Mouse (Mus musculus): ENCODE data around the gene Noc2l. TPM values are rescaled to one million over a fixed set of nuclear protein-coding genes. Genes with fewer than 3 reads are reported as not detected.

The Noc2l gene
- polyA plus RNA-seq, 1 experiment from 2014 or later: 90.3 TPM

- Histone ChIP-seq H3K9ac (no peak within 1 kb of the TSS), H3K36me3 (no peaks in the 10 kb centered on the region), H3K27me3 (peaks cover 14% of the 10 kb centered on the region), H3K4me3 (replicated peaks) (no peak within 1 kb of the TSS), H3K4me1 (peaks cover 41% of the 10 kb centered on the region), H3K27ac (no peak within 1 kb of the TSS), H3K9me3 (replicated peaks) (no peaks in the 10 kb centered on the region), H3K4me2 (no peak within 1 kb of the TSS)
- ATAC-seq (replicated peaks; ENCODE audit: low FRiP score): no peak
- 54% methylated on average over 10 of the region's 10 CpGs for WGBS
Measured at GRCm38 (mm10) chr4:156200623-156201475, 35.0 kb upstream of the Noc2l start, which contains the start of gene Isg15. Gene Isg15 (minus strand): TSS chr4:156200818.

DNA sequence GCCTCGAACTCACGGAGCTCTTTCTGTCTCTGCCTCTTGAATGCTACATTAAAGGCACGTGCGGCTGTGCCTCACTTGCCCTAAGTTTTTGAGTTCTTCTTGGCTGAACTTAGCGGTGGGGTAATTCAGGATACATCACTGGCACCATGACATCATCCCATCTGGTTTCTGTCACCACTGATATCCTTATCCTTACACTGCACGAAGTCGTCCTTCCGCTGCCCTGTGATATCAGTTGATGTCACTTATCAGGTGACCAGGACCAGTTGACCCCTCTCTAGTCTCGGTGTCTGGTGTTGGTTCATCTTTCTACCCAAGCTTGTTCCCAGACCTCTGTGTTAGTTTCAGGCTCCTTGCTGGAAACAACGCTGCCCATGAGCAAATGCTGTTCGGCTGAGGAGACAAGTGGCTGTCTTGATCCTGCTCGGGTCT, 33.3 kb upstream of the Noc2l start:
- peak overlapping the region; percentile 92 for H3K4me2 ChIP-seq
- peak overlapping the region; percentile 38; the same call in 1 of the 2 replicates for H3K27ac ChIP-seq
- no peak for ATAC-seq (replicated peaks; ENCODE audit: low FRiP score)
- H3K4me1 ChIP-seq: peaks cover 33% of the 10 kb centered on the region
- peaks cover 15% of the 10 kb centered on the region for H3K27me3 ChIP-seq
- no peaks in the 10 kb centered on the region for H3K9me3 ChIP-seq (replicated peaks)
- 0 out of 2 replicates have a peak, but pooled peaks cover under 1% of the 10 kb centered on the region for H3K36me3 ChIP-seq
- 37% methylated on average over 12 of the region's 12 CpGs for WGBS
- no peak overlapping the region for H3K9ac ChIP-seq
- peak overlapping the region; percentile 56 for H3K4me3 ChIP-seq (replicated peaks)

DNA sequence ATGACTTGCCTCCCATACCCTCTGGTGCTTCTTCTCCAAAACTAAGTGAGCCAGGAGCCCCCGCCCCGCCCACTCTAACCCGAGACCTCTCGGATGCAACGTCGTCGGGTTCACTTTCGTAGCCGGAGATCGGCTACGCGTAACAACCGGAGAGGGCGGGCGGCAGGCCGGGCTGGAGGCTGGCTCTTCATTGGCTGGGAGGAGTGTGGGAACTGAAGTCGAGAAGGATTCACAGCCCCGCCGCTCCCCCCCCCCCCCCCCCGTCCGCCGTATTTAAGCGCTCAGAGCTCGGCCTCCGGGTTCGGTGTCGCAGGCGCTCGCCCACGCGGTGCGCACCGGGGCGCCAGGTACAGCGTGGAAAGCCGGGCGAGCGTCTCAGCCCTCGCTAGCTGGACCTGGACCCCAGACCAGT, 32.8 kb upstream of the Noc2l start, which contains the start of gene AW011738:
Gene AW011738 (plus strand): TSS at position 304 of the 412 bp plus-strand sequence.
- H3K27ac ChIP-seq: peak within 1 kb of the TSS; percentile 70
- peaks cover 33% of the 10 kb centered on the region for H3K4me1 ChIP-seq
- ATAC-seq (replicated peaks; ENCODE audit: low FRiP score): peak; percentile 84
- peaks cover 15% of the 10 kb centered on the region for H3K27me3 ChIP-seq
- H3K36me3 ChIP-seq: 0 out of 2 replicates have a peak, but pooled peaks cover 3% of the 10 kb centered on the region
- H3K4me2 ChIP-seq: peak within 1 kb of the TSS; percentile 92
- peak within 1 kb of the TSS; percentile 56 for H3K4me3 ChIP-seq (replicated peaks)
- peak within 1 kb of the TSS; percentile 57 for H3K9ac ChIP-seq
- WGBS: 0% methylated on average over 33 of the region's 39 CpGs
- H3K9me3 ChIP-seq (replicated peaks): no peaks in the 10 kb centered on the region

DNA sequence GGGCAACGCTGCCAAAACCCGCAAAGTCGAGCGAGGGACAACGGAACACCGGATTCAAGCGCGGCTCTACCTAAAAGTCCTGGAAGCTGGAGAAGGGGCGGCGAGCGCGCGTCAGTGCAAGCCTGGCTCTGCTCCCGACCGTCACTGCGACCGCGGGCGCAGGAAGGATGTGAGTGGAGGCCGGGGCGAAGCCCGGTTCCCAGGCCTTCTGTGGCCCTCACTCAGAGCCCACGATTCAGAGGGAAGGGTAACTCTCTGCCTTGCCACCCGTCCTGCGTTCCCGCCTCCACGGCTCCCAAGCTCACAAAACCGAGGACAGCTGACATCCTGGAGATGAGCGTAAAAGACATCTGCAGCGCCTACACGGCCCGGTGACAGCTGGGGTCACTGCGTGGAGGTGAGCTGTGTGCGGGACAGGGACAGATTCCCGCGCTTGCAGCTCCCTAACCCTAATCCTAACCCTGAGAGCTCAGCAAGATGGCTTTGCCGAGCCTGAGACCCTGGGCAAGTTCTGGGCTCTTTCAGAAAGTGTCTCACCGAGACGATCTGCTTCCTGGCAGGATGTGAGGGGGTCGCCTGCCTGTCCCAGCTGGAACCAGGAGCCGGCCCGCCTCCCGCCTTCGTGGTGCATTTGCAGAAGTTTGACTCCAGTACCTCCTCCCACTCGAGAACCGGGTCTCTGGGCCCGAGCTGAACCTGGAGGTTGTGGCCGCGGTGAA, 32.2 kb upstream of the Noc2l start:
- H3K4me3 ChIP-seq (replicated peaks): peak overlapping the region; percentile 56
- H3K4me2 ChIP-seq: peak overlapping the region; percentile 92
- H3K27ac ChIP-seq: peak overlapping the region; percentile 70
- peak; percentile 46 for ATAC-seq (replicated peaks; ENCODE audit: low FRiP score)
- H3K9ac ChIP-seq: peak overlapping the region; percentile 57
- peaks cover 15% of the 10 kb centered on the region for H3K27me3 ChIP-seq
- H3K36me3 ChIP-seq: 0 out of 2 replicates have a peak, but pooled peaks cover 3% of the 10 kb centered on the region
- no peaks in the 10 kb centered on the region for H3K9me3 ChIP-seq (replicated peaks)
- peaks cover 31% of the 10 kb centered on the region for H3K4me1 ChIP-seq
- WGBS: 1% methylated on average over 49 of the region's 49 CpGs

DNA sequence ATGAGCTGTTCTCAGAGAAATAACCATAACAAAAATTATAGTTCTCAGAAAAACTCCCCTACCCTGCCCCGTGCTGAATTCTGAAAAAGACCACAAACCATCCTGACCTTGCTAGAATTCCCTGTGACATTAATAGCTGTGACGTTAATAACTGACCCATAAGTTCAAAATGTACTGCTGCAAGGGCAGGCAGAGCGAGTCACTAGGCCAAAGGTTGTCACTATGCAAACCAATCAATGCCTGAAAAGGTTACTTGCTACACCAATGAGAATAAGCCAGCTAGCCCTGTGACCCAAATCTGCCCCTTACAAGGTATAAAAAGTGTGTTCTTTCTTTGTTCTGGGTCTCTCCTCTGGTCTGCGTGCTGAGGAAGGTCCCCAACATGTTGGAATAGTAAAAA, 26.9 kb upstream of the Noc2l start:
- WGBS: 80% methylated on average over 4 of the region's 4 CpGs

GRCm38 (mm10) chr4:156209963-156210635, 25.7 kb upstream of the Noc2l start:
- WGBS: 69% methylated on average over 13 of the region's 13 CpGs
- Histone ChIP-seq H3K27me3 (peaks cover 3% of the 10 kb centered on the region; the same call in 1 of the 2 replicates), H3K9me3 (replicated peaks) (no peaks in the 10 kb centered on the region)

More for the DNA sequence above, 26.9 kb upstream of the Noc2l start:
- H3K4me3 ChIP-seq (replicated peaks): no peak overlapping the region
- H3K4me1 ChIP-seq: peaks cover 11% of the 10 kb centered on the region; the same call in 1 of the 2 replicates
- H3K36me3 ChIP-seq: 0 out of 2 replicates have a peak, but pooled peaks cover 3% of the 10 kb centered on the region
- H3K27ac ChIP-seq: no peak overlapping the region
- no peak overlapping the region for H3K4me2 ChIP-seq
- H3K9me3 ChIP-seq (replicated peaks): no peaks in the 10 kb centered on the region
- ATAC-seq (replicated peaks; ENCODE audit: low FRiP score): no peak
- H3K9ac ChIP-seq: no peak overlapping the region
- peaks cover 12% of the 10 kb centered on the region for H3K27me3 ChIP-seq

GRCm38 (mm10) chr4:156213134-156213533, 22.7 kb upstream of the Noc2l start:
- H3K4me1 ChIP-seq: no peaks in the 10 kb centered on the region
- no peak for ATAC-seq (replicated peaks; ENCODE audit: low FRiP score)
- no peaks in the 10 kb centered on the region for H3K27me3 ChIP-seq
- no peak overlapping the region for H3K4me3 ChIP-seq (replicated peaks)
- no peak overlapping the region for H3K27ac ChIP-seq
- H3K4me2 ChIP-seq: no peak overlapping the region
- H3K36me3 ChIP-seq: no peaks in the 10 kb centered on the region
- WGBS: 91% methylated on average over 13 of the region's 13 CpGs
- H3K9me3 ChIP-seq (replicated peaks): no peaks in the 10 kb centered on the region
- no peak overlapping the region for H3K9ac ChIP-seq

More at GRCm38 (mm10) chr4:156209963-156210635, 25.7 kb upstream of the Noc2l start:
- ATAC-seq (replicated peaks; ENCODE audit: low FRiP score): no peak
- H3K36me3 ChIP-seq: 0 out of 2 replicates have a peak, but pooled peaks cover 3% of the 10 kb centered on the region
- H3K4me3 ChIP-seq (replicated peaks): no peak overlapping the region
- 0 out of 2 replicates have a peak, but pooled peaks cover 3% of the 10 kb centered on the region for H3K4me1 ChIP-seq
- H3K27ac ChIP-seq: no peak overlapping the region
- no peak overlapping the region for H3K4me2 ChIP-seq
- H3K9ac ChIP-seq: no peak overlapping the region

DNA sequence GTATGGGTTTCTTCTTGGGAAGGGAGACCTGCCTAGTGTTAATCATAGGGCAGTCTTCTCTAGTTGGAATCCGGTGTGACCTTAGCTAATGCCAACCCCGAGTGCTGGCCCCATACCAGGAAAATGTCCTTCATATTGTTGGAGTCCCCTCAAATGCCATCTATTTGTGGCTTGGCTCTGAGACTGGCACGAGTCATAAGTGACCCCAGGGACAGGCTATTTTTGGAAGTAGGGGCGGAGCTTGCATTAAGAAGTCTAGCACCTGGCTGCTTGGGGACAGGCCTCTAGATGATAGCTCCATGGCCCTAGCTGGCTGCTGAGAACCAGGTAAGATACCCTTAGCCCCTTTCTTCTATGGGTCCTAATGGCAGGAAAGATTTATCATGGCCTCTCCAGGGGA, 20.2 kb upstream of the Noc2l start, which contains the start of gene Perm1:
Gene Perm1 (plus strand): TSS at position 220 of the 400 bp plus-strand sequence.
- Histone ChIP-seq H3K9me3 (replicated peaks) (no peaks in the 10 kb centered on the region), H3K9ac (no peak within 1 kb of the TSS), H3K36me3 (no peaks in the 10 kb centered on the region), H3K27me3 (no peaks in the 10 kb centered on the region), H3K4me3 (replicated peaks) (no peak within 1 kb of the TSS), H3K4me2 (no peak within 1 kb of the TSS), H3K4me1 (no peaks in the 10 kb centered on the region), H3K27ac (no peak within 1 kb of the TSS)
- WGBS: 70% methylated on average over 4 of the region's 4 CpGs
- no peak for ATAC-seq (replicated peaks; ENCODE audit: low FRiP score)

- no peak overlapping the region for H3K4me2 ChIP-seq
- H3K27me3 ChIP-seq: no peaks in the 10 kb centered on the region
- H3K9ac ChIP-seq: no peak overlapping the region
- H3K36me3 ChIP-seq: no peaks in the 10 kb centered on the region
- H3K4me1 ChIP-seq: no peaks in the 10 kb centered on the region
- ATAC-seq (replicated peaks; ENCODE audit: low FRiP score): no peak
- 81% methylated on average over 2 of the region's 2 CpGs for WGBS
- H3K27ac ChIP-seq: no peak overlapping the region
- H3K9me3 ChIP-seq (replicated peaks): no peaks in the 10 kb centered on the region
- H3K4me3 ChIP-seq (replicated peaks): no peak overlapping the region
Measured at GRCm38 (mm10) chr4:156216196-156216595, 19.6 kb upstream of the Noc2l start.

DNA sequence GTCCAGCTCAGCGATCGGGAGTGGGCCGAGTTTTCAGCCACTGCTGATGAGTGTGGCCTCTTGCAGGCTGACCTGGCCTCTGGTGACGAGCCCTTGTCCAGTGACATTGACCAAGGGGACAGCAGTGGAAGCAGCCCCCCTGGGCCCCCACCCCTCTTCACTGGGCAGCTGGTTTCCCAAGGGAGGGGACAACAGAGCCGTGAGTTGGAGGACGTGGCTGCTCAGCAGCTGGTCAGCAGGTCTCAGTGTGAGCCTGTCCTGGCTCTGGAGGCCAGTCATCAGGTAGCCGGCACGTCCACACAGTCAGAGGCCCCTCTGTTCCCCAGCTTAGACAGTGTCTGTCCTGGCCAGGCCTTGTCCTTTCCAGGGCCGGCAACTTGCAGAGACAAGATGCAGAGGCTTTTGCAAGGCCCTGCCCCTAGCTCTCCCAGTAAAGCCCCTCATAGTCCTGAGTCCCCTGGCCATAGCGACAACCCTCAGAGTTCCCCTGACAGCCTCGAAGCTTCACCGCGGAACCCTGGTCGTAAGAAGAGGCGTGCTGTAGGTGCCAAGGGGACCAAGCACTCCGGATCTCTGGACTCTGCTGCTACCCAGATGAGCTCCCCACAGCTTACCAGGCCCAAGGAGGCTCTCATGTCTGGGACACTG, 18.7 kb upstream of the Noc2l start:
- ATAC-seq (replicated peaks; ENCODE audit: low FRiP score): no peak
- no peak overlapping the region for H3K9ac ChIP-seq
- 77% methylated on average over 16 of the region's 16 CpGs for WGBS
- H3K4me1 ChIP-seq: no peaks in the 10 kb centered on the region
- H3K27ac ChIP-seq: no peak overlapping the region
- H3K4me3 ChIP-seq (replicated peaks): no peak overlapping the region
- no peaks in the 10 kb centered on the region for H3K27me3 ChIP-seq
- H3K4me2 ChIP-seq: no peak overlapping the region
- H3K9me3 ChIP-seq (replicated peaks): no peaks in the 10 kb centered on the region
- no peaks in the 10 kb centered on the region for H3K36me3 ChIP-seq

DNA sequence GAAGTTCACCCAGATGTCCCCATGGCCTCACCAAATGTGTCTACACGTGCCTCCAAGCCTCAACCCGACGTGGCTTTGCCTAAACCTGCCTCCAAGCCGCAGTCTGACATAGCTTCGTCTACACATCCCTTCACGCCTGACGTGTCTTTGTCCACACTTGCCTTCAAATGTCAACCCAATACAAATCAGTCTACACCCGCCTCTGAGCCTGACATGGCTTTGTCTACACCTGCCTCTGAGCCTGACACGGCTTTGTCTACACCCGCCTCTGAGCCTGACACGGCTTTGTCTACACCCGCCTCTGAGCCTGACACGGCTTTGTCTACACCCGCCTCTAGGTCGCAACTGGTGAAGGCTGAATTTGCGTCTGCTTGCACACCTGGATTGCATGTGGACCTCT, 18.0 kb upstream of the Noc2l start:
- Histone ChIP-seq H3K27ac (no peak overlapping the region), H3K4me1 (no peaks in the 10 kb centered on the region), H3K4me2 (no peak overlapping the region), H3K27me3 (no peaks in the 10 kb centered on the region), H3K9me3 (replicated peaks) (no peaks in the 10 kb centered on the region), H3K4me3 (replicated peaks) (no peak overlapping the region), H3K9ac (no peak overlapping the region), H3K36me3 (no peaks in the 10 kb centered on the region)
- ATAC-seq (replicated peaks; ENCODE audit: low FRiP score): no peak
- WGBS: 79% methylated on average over 16 of the region's 16 CpGs

Data from kidney, embryonic 15.5 days (tissue).